Mouse (Mus musculus) hindbrain, embryonic 10.5 days (tissue): ENCODE data around the gene Fgr. TPM values are rescaled to one million over a fixed set of nuclear protein-coding genes. Genes with fewer than 3 reads are reported as not detected.
A peak's percentile ranks its signal among the peaks of the same experiment; 100 is the strongest.
"Not testable (repeated sequence)": the region's sequence is repeated elsewhere in the genome, so short reads cannot be mapped to it uniquely, and the experiment has no call there.

ENCODE experiments used
- DNase-seq: peaks from one replicate; pipeline ENCODE4 v3.0.0-alpha.2; 2017; ENCODE audit warnings: low spot score
- H3K27ac ChIP-seq: fragments of 300-500 bp; sonication (generic); 2 replicates; pipeline ENCODE4 v1.5.1; 2016; ENCODE audit warnings: mild to moderate bottlenecking, moderate library complexity
- H3K27me3 ChIP-seq: fragments of 300-500 bp; sonication (generic); 2 replicates; pipeline ENCODE4 v1.6.1; 2016; ENCODE audit warnings: mild to moderate bottlenecking; ENCODE audit not compliant: poor library complexity, insufficient read depth, severe bottlenecking
- H3K36me3 ChIP-seq: fragments of 300-500 bp; sonication (generic); 2 replicates; pipeline ENCODE4 v1.6.1; 2016; ENCODE audit warnings: mild to moderate bottlenecking, moderate library complexity
- H3K4me1 ChIP-seq: fragments of 300-500 bp; sonication (generic); replicated peaks from 2 replicates; pipeline ENCODE4 v1.6.1; 2016; ENCODE audit warnings: mild to moderate bottlenecking
- H3K4me3 ChIP-seq: fragments of 300-500 bp; sonication (generic); 2 replicates; pipeline ENCODE4 v1.5.1; 2016; ENCODE audit warnings: mild to moderate bottlenecking, moderate library complexity
- H3K9me3 ChIP-seq: fragments of 300-500 bp; sonication (generic); 2 replicates; pipeline ENCODE4 v1.6.1; 2016; ENCODE audit warnings: mild to moderate bottlenecking, moderate library complexity
- WGBS: fragments of 180-500 bp; shearing (Covaris S2); methylation state at CpG from one replicate; pipeline ENCODE4 v1.1.7; 2016; 5-methylcytosine and 5-hydroxymethylcytosine counted together
- polyA plus RNA-seq: library from polyadenylated mRNA; unstranded; fragments of >200 nt; fragmentation: Nextera tagmentation; extraction: Ambion mirVana; gene quantifications from 2 replicates; pipeline ENCODE4 v1.2.1, GENCODE M21; 2016

Fgr gene
- polyA plus RNA-seq, 1 experiment from 2014 or later: not detected

DNA sequence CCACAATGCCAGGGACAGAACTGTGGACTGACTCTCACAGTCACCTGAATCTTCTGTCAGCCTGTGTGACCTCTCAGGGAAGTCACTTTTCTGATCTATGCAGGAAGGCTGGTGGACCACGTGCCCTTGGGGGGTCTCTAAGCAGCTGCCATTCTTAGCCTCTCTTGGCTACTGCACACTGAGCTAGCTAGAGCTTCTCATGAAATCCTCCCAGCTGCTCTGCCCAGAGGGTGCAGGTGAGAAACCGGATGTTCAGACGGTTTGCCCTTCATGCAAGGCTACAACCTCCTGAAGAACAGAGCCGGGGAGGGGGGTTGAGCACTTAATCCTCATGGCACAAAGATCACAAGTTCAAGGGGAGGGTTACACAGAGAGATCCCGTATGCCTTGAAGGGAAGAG is 3.7 kb downstream of the Fgr start:
- no peaks in the 10 kb centered on the region for H3K36me3 ChIP-seq
- H3K27ac ChIP-seq: no peak overlapping the region
- 53% methylated on average over 5 of the region's 5 CpGs for WGBS
- peaks cover 57% of the 10 kb centered on the region for H3K27me3 ChIP-seq
- no peaks in the 10 kb centered on the region for H3K9me3 ChIP-seq
- no peak for DNase-seq
- peaks cover 45% of the 10 kb centered on the region for H3K4me1 ChIP-seq
- no peak overlapping the region for H3K4me3 ChIP-seq

- H3K4me1 ChIP-seq: peaks cover 45% of the 10 kb centered on the region
- WGBS: 89% methylated on average over 2 of the region's 2 CpGs
- H3K27me3 ChIP-seq: peaks cover 41% of the 10 kb centered on the region
- no peak overlapping the region for H3K27ac ChIP-seq
- H3K4me3 ChIP-seq: no peak overlapping the region
- H3K9me3 ChIP-seq: no peaks in the 10 kb centered on the region
- H3K36me3 ChIP-seq: no peaks in the 10 kb centered on the region
- no peak for DNase-seq
Observed at GRCm38 (mm10) chr4:132979186-132979585, 5.3 kb downstream of the Fgr start.

DNA sequence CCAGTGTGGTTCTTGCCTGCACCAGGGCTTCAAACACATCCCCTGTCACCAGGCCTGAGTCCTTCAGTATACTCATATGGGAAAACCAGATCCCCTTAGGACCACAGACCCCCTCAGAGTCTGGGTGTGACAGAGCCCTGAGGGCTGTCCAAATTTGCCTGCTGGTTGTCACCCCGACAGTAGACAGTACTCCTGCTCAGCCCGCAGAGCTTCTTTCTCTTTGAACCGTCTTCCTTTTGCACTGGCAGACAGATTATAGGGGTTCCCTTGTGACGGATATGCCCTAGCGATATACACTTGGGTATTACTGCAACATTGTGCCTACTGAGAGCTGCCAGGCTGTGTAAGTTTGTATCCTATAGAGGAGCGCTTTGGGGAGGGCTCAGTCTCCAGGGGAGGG is 7.7 kb downstream of the Fgr start:
- 83% methylated on average over 6 of the region's 6 CpGs for WGBS
- no peak for DNase-seq
- H3K27ac ChIP-seq: peak overlapping the region; percentile 40
- H3K36me3 ChIP-seq: no peaks in the 10 kb centered on the region
- H3K27me3 ChIP-seq: peaks cover 17% of the 10 kb centered on the region
- no peaks in the 10 kb centered on the region for H3K9me3 ChIP-seq
- peaks cover 46% of the 10 kb centered on the region for H3K4me1 ChIP-seq
- H3K4me3 ChIP-seq: no peak overlapping the region

- H3K4me3 ChIP-seq: no peak overlapping the region
- DNase-seq: no peak
- peaks cover 43% of the 10 kb centered on the region for H3K4me1 ChIP-seq
- H3K9me3 ChIP-seq: no peaks in the 10 kb centered on the region
- H3K27me3 ChIP-seq: peaks cover 9% of the 10 kb centered on the region; the same call in 1 of the 2 replicates
- 82% methylated on average over 6 of the region's 6 CpGs for WGBS
- H3K27ac ChIP-seq: peak overlapping the region; percentile 80
- H3K36me3 ChIP-seq: no peaks in the 10 kb centered on the region
Observed at GRCm38 (mm10) chr4:132982999-132983398, 9.1 kb downstream of the Fgr start.

DNA sequence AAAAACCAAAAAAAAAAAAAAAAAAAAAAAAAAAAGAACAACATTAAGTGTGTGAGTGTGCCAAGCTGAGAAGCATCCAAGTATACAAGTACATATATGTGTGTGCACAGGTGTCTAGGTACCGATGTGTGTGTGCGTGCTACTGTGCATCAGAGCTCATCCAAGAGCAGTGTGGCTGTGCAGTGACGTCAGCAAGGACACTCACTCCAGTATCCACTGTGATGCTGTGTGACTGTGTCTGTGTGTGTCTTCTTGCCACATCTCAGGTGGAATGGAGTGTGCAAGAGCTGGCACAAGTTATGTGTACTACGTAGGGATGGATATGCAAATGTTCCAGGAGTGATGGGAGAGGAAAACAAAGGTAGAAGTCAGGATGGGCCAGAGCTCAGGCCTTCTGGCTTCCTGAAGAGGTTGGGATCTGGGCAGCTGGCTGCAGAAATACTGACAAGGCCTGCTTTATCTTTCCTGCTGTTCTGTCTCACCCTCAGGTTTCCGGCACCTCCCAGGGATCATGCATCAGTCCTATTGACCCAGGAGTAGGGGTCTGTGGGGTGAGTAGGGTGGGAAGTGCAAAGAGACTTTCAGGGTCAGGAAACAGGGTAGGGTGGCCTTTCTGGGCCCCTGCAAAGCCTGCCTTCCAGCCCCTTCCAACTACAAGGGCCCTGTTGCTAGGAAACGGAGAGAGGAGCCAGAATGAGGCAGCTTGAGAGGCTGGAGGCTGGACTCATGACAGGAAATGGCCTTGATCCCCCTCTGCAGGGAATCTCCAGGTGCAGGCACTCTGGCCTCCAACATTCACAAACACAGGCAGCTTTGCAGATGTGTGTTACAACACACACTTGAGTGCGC is 10.0 kb downstream of the Fgr start:
- peak overlapping the region; percentile 87 for H3K27ac ChIP-seq
- H3K36me3 ChIP-seq: no peaks in the 10 kb centered on the region
- no peak overlapping the region for H3K4me3 ChIP-seq
- DNase-seq: peak; percentile 76
- peaks cover 9% of the 10 kb centered on the region; the same call in 1 of the 2 replicates for H3K27me3 ChIP-seq
- no peaks in the 10 kb centered on the region for H3K9me3 ChIP-seq
- 54% methylated on average over 7 of the region's 7 CpGs for WGBS
- H3K4me1 ChIP-seq: peaks cover 43% of the 10 kb centered on the region

GRCm38 (mm10) chr4:132988581-132989355 is 14.9 kb downstream of the Fgr start:
- Histone ChIP-seq H3K27ac (no peak overlapping the region), H3K4me1 (peaks cover 36% of the 10 kb centered on the region), H3K4me3 (no peak overlapping the region), H3K36me3 (no peaks in the 10 kb centered on the region), H3K27me3 (peaks cover 5% of the 10 kb centered on the region; the same call in 1 of the 2 replicates), H3K9me3 (no peaks in the 10 kb centered on the region)
- no peak for DNase-seq
- WGBS: 89% methylated on average over 6 of the region's 6 CpGs

- H3K4me1 ChIP-seq: peaks cover 16% of the 10 kb centered on the region; the same call in 1 of the 2 replicates
- no peak overlapping the region for H3K27ac ChIP-seq
- DNase-seq: no peak
- H3K27me3 ChIP-seq: no peaks in the 10 kb centered on the region; the same call in 1 of the 2 replicates
- H3K4me3 ChIP-seq: no peak overlapping the region
- H3K36me3 ChIP-seq: no peaks in the 10 kb centered on the region
- H3K9me3 ChIP-seq: no peaks in the 10 kb centered on the region
- 66% methylated on average over 4 of the region's 4 CpGs for WGBS
Observed at GRCm38 (mm10) chr4:132993553-132993952, 19.7 kb downstream of the Fgr start.

DNA sequence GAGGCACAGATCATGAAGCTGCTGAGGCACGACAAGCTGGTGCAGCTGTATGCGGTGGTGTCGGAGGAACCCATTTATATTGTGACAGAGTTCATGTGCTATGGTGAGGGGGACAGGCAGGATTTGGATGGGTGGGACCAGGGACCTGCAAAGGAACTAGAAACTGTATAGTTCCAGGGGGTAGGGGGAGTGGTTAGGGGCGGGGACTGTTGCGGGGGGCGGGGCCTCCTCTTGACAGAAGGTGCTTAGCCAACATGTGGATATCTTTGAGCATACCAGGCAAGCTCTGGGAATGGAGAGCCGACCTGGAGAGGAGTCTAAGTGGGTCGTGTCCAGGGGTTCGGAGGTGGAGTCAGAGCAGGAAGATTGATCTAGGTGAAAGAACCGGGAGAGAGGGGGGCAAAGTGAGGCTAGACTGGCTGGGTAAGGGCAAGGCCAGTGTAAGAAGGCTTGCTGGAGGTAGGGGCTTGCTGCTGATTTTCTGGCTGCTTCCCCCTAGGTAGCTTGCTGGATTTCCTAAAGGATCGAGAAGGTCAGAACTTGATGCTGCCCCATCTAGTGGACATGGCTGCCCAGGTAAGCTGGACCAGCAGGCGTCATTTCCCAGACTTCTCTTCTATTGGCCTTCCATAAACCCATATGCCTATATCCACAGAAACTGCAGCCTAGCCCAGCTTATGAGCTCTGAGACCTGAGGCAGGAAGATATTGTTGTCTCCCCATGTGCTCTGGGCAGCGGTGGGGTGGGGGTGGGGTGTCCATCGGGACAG is 23.8 kb downstream of the Fgr start:
- no peak for DNase-seq
- H3K36me3 ChIP-seq: no peaks in the 10 kb centered on the region
- peaks cover 17% of the 10 kb centered on the region for H3K4me1 ChIP-seq
- H3K4me3 ChIP-seq: no peak overlapping the region
- WGBS: 49% methylated on average over 14 of the region's 14 CpGs
- H3K27me3 ChIP-seq: no peaks in the 10 kb centered on the region; the same call in 1 of the 2 replicates
- no peak overlapping the region for H3K27ac ChIP-seq
- H3K9me3 ChIP-seq: no peaks in the 10 kb centered on the region

DNA sequence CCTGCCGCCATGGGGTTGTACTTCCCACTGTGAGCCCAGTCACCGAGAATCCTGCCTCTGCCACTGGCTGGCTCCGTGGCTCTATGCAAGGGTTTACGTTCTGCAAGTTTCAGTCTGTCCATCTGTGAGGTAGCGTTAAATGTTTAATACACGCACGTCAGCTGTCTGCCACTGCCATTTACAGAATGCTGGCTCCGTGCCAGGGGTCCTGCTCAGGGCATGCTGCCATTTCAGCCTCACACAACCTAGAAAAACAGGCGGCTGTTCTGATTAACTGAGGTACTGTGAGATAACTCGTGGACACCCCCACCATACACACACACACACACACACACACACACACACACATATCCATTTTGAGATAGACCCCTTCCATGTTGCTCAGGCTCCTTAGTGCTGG is 29.0 kb downstream of the Fgr start:
- Histone ChIP-seq H3K27ac (peak overlapping the region; percentile 36), H3K36me3 (no peaks in the 10 kb centered on the region), H3K9me3 (no peaks in the 10 kb centered on the region), H3K4me3 (no peak overlapping the region), H3K4me1 (peaks cover 24% of the 10 kb centered on the region), H3K27me3 (peaks cover 6% of the 10 kb centered on the region; the same call in 1 of the 2 replicates)
- DNase-seq: no peak
- WGBS: 51% methylated on average over 10 of the region's 10 CpGs

- Histone ChIP-seq H3K4me3 (no peak overlapping the region), H3K27ac (peak overlapping the region; percentile 36), H3K9me3 (no peaks in the 10 kb centered on the region), H3K27me3 (peaks cover 6% of the 10 kb centered on the region; the same call in 1 of the 2 replicates), H3K4me1 (peaks cover 28% of the 10 kb centered on the region), H3K36me3 (no peaks in the 10 kb centered on the region)
- no peak for DNase-seq
- 44% methylated on average over 21 of the region's 21 CpGs for WGBS
Observed at GRCm38 (mm10) chr4:133003316-133004018, 29.6 kb downstream of the Fgr start.

- Histone ChIP-seq H3K4me3 (no peak overlapping the region), H3K9me3 (no peaks in the 10 kb centered on the region), H3K27me3 (peaks cover 15% of the 10 kb centered on the region), H3K4me1 (peaks cover 41% of the 10 kb centered on the region), H3K36me3 (no peaks in the 10 kb centered on the region), H3K27ac (no peak overlapping the region)
- WGBS: 5% methylated on average over 3 of the region's 3 CpGs
- DNase-seq: peak; percentile 75
Observed at GRCm38 (mm10) chr4:133005233-133005632, 31.3 kb downstream of the Fgr start.

DNA sequence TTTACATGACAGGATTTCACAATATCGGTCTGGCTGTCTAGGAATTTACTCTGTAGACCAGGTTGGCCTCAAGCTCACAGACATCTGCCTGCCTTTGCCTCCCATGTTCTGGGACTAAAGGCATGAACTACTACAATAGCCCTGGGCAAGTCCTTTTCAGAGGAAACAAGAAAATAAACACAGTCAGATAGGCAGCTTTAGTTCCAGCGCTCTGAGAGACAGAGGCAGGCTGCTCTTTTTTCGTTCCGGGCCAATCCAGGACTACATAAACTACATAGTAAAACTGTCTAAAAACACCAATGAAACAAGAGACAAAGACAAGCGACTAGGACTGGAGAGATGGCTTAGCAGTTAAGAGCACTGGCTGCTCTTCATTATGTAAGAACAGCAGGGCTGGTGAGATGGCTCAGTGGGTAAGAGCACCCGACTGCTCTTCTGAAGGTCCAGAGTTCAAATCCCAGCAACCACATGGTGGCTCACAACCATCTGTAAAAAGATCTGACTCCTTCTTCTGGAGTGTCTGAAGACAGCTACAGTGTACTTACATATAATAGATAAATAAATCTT is 32.1 kb downstream of the Fgr start:
- H3K9me3 ChIP-seq, H3K4me3 ChIP-seq, H3K27ac ChIP-seq, DNase-seq, H3K36me3 ChIP-seq: not testable (repeated sequence)
- peaks cover 22% of the 10 kb centered on the region for H3K27me3 ChIP-seq
- 67% methylated on average over 6 of the region's 6 CpGs for WGBS
- H3K4me1 ChIP-seq: peaks cover 48% of the 10 kb centered on the region
